Mouse (Mus musculus) stomach, embryonic 14.5 days (tissue): ENCODE measurements at regions not wholly inside any gene's neighbourhood (a gene's known extent, or its start where the extent isn't known, plus 50 kb on each side); places are given as distances from the start of the nearest gene placed in this dataset.
A peak's percentile ranks its signal among the peaks of the same experiment; 100 is the strongest.

ENCODE experiments used
- ATAC-seq: fragments of 200-750 bp; cut with Nextera tagmentation; 2 replicates; pipeline ENCODE4 v1.8.0; 2017; ENCODE audit warnings: low read depth, moderate TSS enrichment; ENCODE audit not compliant: insufficient number of reproducible peaks, insufficient read depth, low FRiP score
- H3K27ac ChIP-seq: fragments of 300-500 bp; sonication (generic); 2 replicates; pipeline ENCODE4 v1.5.1; 2014; ENCODE audit warnings: mild to moderate bottlenecking, low read length, moderate library complexity, mixed read lengths
- H3K27me3 ChIP-seq: fragments of 300-500 bp; sonication (generic); 2 replicates; pipeline ENCODE4 v1.6.1; 2014; ENCODE audit warnings: low read length, control low read depth, mixed read lengths; ENCODE audit not compliant: control insufficient read depth, insufficient read depth
- H3K36me3 ChIP-seq: fragments of 300-500 bp; sonication (generic); 2 replicates; pipeline ENCODE4 v1.6.1; 2014; ENCODE audit warnings: mild to moderate bottlenecking, control low read depth, low read length, moderate library complexity, mixed read lengths; ENCODE audit not compliant: control insufficient read depth, insufficient read depth
- H3K4me1 ChIP-seq: fragments of 300-500 bp; sonication (generic); 2 replicates; pipeline ENCODE4 v1.6.1; 2014; ENCODE audit warnings: low read length, control low read depth, mixed read lengths; ENCODE audit not compliant: control insufficient read depth, insufficient read depth
- H3K4me2 ChIP-seq: fragments of 300-500 bp; sonication (generic); replicated peaks from 2 replicates; pipeline ENCODE4 v1.6.1; 2014; ENCODE audit warnings: low read depth, low read length, control low read depth
- H3K4me3 ChIP-seq: fragments of 300-500 bp; sonication (generic); 2 replicates; pipeline ENCODE4 v1.5.1; 2014; ENCODE audit warnings: low read depth, low read length, control low read depth
- H3K9ac ChIP-seq: fragments of 300-500 bp; sonication (generic); replicated peaks from 2 replicates; pipeline ENCODE4 v1.6.1; 2014; ENCODE audit warnings: low read depth, mild to moderate bottlenecking, control low read depth, low read length, moderate library complexity, mixed read lengths
- H3K9me3 ChIP-seq: fragments of 300-500 bp; sonication (generic); 2 replicates; pipeline ENCODE4 v1.6.1; 2016; ENCODE audit warnings: low read depth, low read length, control low read depth; ENCODE audit not compliant: control insufficient read depth
- WGBS: fragments of 180-500 bp; shearing (Covaris S2); extraction: QIAGEN DNeasy Blood & Tissue Kit; methylation state at CpG from one replicate; pipeline ENCODE4 v1.1.7; 2014; 5-methylcytosine and 5-hydroxymethylcytosine counted together

DNA sequence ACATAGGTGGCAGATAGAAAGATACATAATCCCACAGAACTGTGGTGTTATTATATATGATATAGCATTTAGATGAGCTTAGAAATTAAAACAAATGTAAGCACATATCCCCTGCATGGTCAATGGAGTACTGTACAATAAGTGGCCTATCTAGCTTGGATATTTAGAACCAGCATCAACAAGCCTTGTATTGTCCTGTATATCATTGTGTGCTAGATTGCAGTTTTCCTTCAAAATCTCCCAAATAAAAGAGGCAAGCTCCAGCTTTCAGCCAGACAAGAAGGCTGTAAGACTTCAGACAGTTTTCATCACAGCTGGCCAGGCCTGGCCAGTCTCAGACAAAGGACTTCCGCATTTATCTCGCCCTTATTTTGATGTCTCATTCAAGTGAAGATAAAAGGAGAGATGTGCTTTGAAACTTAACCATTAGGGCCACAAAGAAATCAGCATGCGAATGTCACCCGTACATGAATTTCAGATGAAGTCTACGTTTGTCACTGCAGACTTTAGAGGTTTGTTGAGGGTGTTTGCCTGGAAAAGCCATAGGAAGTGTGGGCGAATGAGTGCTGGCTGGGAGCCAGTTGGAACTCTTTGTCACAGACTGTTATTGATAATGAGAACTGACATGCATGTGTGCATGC, 700.5 kb downstream of the Kcnj2 start:
- H3K9ac ChIP-seq, result no peak overlapping the region
- no peak for ATAC-seq
- 70% methylated on average over 6 of the region's 6 CpGs for WGBS

DNA sequence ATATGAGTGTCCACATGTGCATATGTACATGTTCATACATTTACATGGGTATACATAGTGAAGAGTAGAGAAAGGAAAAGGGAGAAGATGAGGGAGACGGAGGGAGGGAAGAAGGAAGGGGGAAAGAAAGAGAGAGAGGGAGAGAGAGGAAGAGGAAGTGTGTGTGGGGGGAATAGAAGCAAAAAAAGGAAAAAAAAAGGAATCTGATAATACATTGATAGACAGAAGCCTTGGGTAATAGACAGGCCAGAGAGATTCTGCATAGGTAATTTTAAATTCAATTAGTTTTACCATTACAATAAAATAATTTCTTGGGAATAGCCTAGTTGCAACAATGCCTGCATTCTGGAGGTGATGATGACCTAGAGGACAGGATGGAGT, 701.0 kb downstream of the Kcnj2 start:
- H3K27me3 ChIP-seq, result no peaks in the 10 kb centered on the region
- ATAC-seq, result no peak
- H3K4me1 ChIP-seq, result no peaks in the 10 kb centered on the region
- H3K9me3 ChIP-seq, result no peaks in the 10 kb centered on the region
- H3K27ac ChIP-seq, result no peak overlapping the region
- H3K9ac ChIP-seq, result no peak overlapping the region
- 84% methylated on average over 1 of the region's 1 CpGs for WGBS
- H3K36me3 ChIP-seq, result no peaks in the 10 kb centered on the region
- H3K4me2 ChIP-seq, result no peak overlapping the region
- no peak overlapping the region for H3K4me3 ChIP-seq

More for the DNA sequence above, 700.5 kb downstream of the Kcnj2 start:
- Histone ChIP-seq H3K4me2 (no peak overlapping the region), H3K9me3 (no peaks in the 10 kb centered on the region), H3K4me1 (no peaks in the 10 kb centered on the region), H3K36me3 (no peaks in the 10 kb centered on the region), H3K4me3 (no peak overlapping the region), H3K27ac (no peak overlapping the region), H3K27me3 (no peaks in the 10 kb centered on the region)

DNA sequence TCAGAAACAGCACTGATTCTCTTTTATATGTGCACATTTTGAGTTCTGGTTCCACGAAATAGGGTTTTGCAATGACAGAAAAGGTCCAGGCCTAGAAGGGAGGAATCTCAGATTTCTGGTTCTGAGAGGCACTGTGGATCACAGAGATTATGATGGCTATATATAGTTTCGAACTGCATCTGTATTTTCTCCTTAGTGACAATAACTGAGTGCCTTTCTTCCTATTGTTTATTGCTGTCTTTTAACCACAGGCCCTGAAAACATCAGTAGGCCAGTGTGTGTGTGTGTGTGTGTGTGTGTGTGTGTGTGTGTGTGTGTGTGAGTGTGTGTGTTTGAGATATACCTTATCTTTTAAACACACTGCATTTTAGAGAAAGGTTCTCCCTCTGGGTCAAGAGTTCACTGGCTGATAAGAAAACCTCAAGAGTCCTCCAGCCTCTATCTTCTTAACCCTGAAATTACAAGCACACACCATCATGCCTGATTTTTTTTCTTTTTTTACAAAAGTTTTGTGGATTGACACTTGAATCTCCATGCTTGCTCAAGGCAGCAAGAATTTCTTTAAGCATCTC, 708.2 kb downstream of the Kcnj2 start:
- no peaks in the 10 kb centered on the region for H3K27me3 ChIP-seq
- no peak for ATAC-seq

DNA sequence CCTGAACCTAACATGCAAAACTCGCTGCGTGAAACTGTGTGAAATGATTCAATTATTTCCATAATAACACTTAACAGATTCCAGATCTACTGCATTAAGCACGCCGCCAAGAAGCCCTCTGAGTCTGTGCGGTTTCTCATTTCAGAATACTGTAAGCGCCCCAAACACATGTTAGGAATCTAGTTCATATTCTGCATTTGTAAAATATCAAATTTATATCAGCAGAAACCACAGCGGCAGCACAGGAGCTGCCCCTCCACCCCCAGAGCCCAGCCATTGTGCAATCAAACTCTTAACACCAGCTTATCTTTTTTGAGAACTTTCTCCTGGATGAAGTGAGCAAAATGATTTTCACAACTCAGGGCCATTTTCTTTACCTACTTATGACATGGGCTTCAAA, 715.4 kb downstream of the Kcnj2 start:
- Histone ChIP-seq H3K9ac (no peak overlapping the region), H3K27ac (no peak overlapping the region; the same call in 1 of the 2 replicates), H3K4me3 (no peak overlapping the region), H3K36me3 (no peaks in the 10 kb centered on the region), H3K9me3 (no peaks in the 10 kb centered on the region), H3K4me1 (no peaks in the 10 kb centered on the region), H3K27me3 (no peaks in the 10 kb centered on the region), H3K4me2 (peak overlapping the region; percentile 30)
- no peak for ATAC-seq
- WGBS, result 31% methylated on average over 7 of the region's 7 CpGs

More for the DNA sequence above, 708.2 kb downstream of the Kcnj2 start:
- Histone ChIP-seq H3K36me3 (no peaks in the 10 kb centered on the region), H3K4me1 (no peaks in the 10 kb centered on the region), H3K9me3 (no peaks in the 10 kb centered on the region), H3K4me2 (no peak overlapping the region), H3K27ac (no peak overlapping the region), H3K4me3 (no peak overlapping the region), H3K9ac (no peak overlapping the region)
- 78% methylated on average over 2 of the region's 2 CpGs for WGBS

DNA sequence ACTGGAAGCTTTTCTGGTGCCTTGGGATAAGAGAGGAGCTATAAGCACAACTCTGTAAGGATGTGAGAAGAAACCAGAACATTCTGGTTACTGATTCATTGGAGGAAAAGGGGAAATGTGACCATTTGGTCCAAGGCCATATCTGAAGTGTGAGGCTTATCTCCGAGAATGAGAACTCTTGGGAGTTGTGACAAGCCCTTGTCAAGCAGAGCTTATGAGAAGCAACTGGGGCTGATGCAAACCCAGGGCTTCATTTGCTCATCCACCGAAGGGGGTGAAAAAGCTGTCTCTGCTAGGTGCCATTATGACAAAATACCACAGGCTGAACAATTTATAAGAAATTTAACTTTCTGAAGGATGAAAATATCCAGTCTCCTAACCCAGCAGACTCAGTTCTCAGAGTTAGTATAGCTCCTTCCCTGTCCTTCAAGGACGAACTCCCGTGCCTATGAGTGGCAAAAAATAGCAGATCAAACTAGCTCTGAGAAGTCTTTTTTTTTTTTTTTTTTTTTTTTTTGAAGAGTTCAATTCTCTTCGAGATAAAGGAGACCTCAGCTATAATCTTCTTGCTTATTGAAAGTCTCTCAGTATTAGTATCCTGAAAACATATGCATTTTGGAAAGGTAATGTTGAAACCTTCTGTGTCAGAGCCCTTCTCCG, 725.4 kb downstream of the Kcnj2 start:
- Histone ChIP-seq H3K9ac (no peak overlapping the region), H3K27me3 (no peaks in the 10 kb centered on the region), H3K27ac (no peak overlapping the region), H3K4me3 (no peak overlapping the region), H3K4me1 (no peaks in the 10 kb centered on the region), H3K9me3 (no peaks in the 10 kb centered on the region), H3K4me2 (no peak overlapping the region), H3K36me3 (no peaks in the 10 kb centered on the region)
- WGBS, result 74% methylated on average over 6 of the region's 6 CpGs
- no peak for ATAC-seq

DNA sequence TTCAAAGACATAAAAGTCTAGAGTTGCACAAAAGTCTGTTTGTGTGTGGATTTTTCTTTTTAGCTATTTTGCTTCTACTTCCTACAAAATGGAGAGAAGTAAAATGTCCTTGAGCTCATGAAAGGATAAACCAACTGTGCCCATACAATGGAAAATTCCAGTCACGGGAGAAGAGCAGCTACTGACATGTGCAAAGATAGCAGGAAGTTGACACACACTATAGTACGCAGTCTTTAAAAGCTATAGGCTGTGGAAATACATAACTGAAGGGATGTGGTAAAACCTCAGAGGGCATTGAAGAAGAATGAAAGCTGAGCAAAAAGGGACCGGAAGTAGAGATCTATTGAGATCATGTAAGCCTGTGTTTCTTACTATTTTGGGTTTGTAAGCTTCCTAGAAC, 735.1 kb downstream of the Kcnj2 start:
- H3K36me3 ChIP-seq, result no peaks in the 10 kb centered on the region
- H3K9ac ChIP-seq, result no peak overlapping the region
- no peak overlapping the region for H3K4me2 ChIP-seq
- 81% methylated on average over 3 of the region's 3 CpGs for WGBS
- no peaks in the 10 kb centered on the region for H3K27me3 ChIP-seq
- H3K4me3 ChIP-seq, result no peak overlapping the region
- H3K9me3 ChIP-seq, result no peaks in the 10 kb centered on the region
- no peak overlapping the region for H3K27ac ChIP-seq
- ATAC-seq, result no peak
- no peaks in the 10 kb centered on the region for H3K4me1 ChIP-seq

DNA sequence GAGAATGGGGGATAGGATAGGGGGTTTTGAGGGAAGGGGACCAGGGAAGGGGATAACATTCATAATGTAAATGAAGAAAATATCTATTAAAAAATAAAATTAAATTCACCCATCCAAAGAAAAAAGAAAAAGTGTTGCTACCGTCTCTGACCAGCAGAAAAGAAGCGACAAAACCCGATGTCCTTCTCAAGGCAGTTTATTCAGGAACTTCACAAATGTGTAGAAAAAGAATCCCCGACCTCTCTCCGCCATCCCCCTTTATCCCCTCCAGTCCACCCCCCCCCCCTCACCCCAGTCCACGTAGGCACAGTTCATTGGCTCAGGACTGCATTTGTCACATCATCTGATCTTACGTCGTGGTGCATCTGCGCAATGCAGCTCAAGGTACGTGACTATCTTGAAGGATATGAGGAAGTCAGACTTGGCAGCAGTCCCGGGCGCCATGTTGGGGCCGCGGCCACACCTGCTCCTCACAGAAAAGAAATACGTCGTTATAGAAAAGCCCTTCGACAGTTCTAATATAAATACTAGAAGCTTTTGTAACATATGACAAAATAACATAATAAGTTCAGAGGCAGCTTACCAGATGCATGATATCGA, 750.3 kb downstream of the Kcnj2 start:
- Histone ChIP-seq H3K27me3 (no peaks in the 10 kb centered on the region), H3K27ac (no peak overlapping the region), H3K9ac (no peak overlapping the region), H3K9me3 (no peaks in the 10 kb centered on the region), H3K36me3 (no peaks in the 10 kb centered on the region), H3K4me1 (no peaks in the 10 kb centered on the region), H3K4me3 (no peak overlapping the region), H3K4me2 (no peak overlapping the region)
- WGBS, result 82% methylated on average over 18 of the region's 18 CpGs
- no peak for ATAC-seq

DNA sequence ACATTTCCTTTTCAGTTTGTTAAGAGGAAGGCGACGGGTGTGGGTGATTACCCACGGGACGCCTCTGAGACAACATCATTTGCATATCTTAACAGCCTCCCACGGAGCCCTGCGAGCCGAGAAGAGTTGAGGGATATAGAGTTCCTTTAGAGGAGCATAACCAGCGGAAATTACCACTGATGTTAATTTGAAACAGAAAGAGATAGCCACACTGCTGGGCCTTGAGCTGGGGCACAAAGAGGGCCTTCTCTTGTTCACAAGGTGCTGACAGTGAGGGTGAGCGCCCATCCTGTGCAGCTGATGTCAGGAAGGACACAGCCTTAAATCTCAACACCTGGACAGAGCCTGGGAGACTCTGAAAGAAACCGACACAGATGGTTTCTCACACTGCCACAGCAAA, 752.2 kb downstream of the Kcnj2 start:
- Histone ChIP-seq H3K9me3 (no peaks in the 10 kb centered on the region), H3K9ac (no peak overlapping the region), H3K36me3 (no peaks in the 10 kb centered on the region), H3K27ac (no peak overlapping the region), H3K4me1 (no peaks in the 10 kb centered on the region), H3K4me2 (no peak overlapping the region), H3K4me3 (no peak overlapping the region), H3K27me3 (no peaks in the 10 kb centered on the region)
- WGBS, result 16% methylated on average over 10 of the region's 10 CpGs
- no peak for ATAC-seq
